Mouse (Mus musculus): ENCODE results near the gene Gemin5.
"Not testable (repeated sequence)": the region's sequence is repeated elsewhere in the genome, so short reads cannot be mapped to it uniquely, and the experiment has no call there.

The Gemin5 gene

GRCm38 (mm10) chr11:58107664-58108337 is 60.5 kb downstream of the Gemin5 start:
- H3K36me3 ChIP-seq (ENCODE audit: control insufficient read depth, insufficient read depth, low read length, poor library complexity, severe bottlenecking), result peaks cover 2% of the 10 kb centered on the region
- DNase-seq (ENCODE audit: low read depth, low spot score), result no peak
- H3K27me3 ChIP-seq (ENCODE audit: control insufficient read depth, insufficient read depth, low read length, poor library complexity, severe bottlenecking), result no peaks in the 10 kb centered on the region

GRCm38 (mm10) chr11:58107009-58107408 is 61.3 kb downstream of the Gemin5 start:
- Histone ChIP-seq H3K36me3 (ENCODE audit: control insufficient read depth, insufficient read depth, low read length, poor library complexity, severe bottlenecking) (peaks cover 2% of the 10 kb centered on the region), H3K27me3 (ENCODE audit: control insufficient read depth, insufficient read depth, low read length, poor library complexity, severe bottlenecking) (no peaks in the 10 kb centered on the region)
- DNase-seq (ENCODE audit: low read depth, low spot score), result no peak

DNA sequence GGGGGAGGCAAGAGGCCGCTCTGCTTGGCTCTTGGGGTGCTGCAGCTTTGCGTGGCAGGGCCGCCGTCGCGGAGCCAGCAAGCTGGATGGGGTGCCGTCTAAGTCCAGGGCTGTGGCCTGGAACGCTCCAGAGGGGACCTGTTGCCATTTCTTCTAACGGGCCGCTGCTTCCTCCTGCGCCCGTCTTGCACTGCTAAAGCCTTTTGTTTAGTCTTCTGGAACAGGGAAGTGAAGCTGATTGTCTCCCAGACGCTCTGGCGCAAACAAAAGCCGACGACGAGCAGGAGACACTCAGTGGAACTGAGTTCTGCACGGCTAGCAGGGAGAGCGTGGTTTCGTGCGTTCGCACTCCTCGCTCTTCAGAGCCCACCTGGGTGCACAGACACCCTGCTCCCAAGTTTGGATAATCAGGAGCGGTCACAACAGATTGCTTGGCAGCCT is 64.0 kb downstream of the Gemin5 start:
- DNase-seq (ENCODE audit: low read depth, low spot score), result peak; percentile 66

GRCm38 (mm10) chr11:58103697-58104306 is 64.5 kb downstream of the Gemin5 start, which contains the start of gene Cnot8:
Gene Cnot8, plus strand, starts transcription at chr11:58104153.
- peak; percentile 99 for DNase-seq (ENCODE audit: low read depth, low spot score)
- Histone ChIP-seq H3K27me3 (ENCODE audit: control insufficient read depth, insufficient read depth, low read length, poor library complexity, severe bottlenecking) (no peaks in the 10 kb centered on the region), H3K36me3 (ENCODE audit: control insufficient read depth, insufficient read depth, low read length, poor library complexity, severe bottlenecking) (no peaks in the 10 kb centered on the region; the same call in 1 of the 2 replicates)

More for the DNA sequence above, 64.0 kb downstream of the Gemin5 start:
- no peaks in the 10 kb centered on the region for H3K27me3 ChIP-seq (ENCODE audit: control insufficient read depth, insufficient read depth, low read length, poor library complexity, severe bottlenecking)
- no peaks in the 10 kb centered on the region; the same call in 1 of the 2 replicates for H3K36me3 ChIP-seq (ENCODE audit: control insufficient read depth, insufficient read depth, low read length, poor library complexity, severe bottlenecking)

DNA sequence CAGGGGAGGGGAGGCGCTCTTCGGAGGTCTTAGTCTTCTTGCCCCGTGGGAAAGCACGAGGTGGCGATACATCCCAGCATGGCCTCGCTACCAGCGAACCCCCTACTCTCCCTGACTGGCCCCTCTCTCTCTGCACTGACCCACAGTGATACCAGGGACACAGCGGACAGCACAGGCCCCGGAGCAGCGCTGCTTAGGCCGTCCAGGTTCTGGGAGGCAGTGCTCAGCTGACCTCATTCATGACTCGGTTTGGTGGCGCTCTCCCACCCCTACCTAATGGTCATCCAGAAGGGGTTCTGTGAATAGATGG is 65.0 kb downstream of the Gemin5 start:
- DNase-seq (ENCODE audit: low read depth, low spot score), result no peak
- no peaks in the 10 kb centered on the region; the same call in 1 of the 2 replicates for H3K36me3 ChIP-seq (ENCODE audit: control insufficient read depth, insufficient read depth, low read length, poor library complexity, severe bottlenecking)
- no peaks in the 10 kb centered on the region for H3K27me3 ChIP-seq (ENCODE audit: control insufficient read depth, insufficient read depth, low read length, poor library complexity, severe bottlenecking)

DNA sequence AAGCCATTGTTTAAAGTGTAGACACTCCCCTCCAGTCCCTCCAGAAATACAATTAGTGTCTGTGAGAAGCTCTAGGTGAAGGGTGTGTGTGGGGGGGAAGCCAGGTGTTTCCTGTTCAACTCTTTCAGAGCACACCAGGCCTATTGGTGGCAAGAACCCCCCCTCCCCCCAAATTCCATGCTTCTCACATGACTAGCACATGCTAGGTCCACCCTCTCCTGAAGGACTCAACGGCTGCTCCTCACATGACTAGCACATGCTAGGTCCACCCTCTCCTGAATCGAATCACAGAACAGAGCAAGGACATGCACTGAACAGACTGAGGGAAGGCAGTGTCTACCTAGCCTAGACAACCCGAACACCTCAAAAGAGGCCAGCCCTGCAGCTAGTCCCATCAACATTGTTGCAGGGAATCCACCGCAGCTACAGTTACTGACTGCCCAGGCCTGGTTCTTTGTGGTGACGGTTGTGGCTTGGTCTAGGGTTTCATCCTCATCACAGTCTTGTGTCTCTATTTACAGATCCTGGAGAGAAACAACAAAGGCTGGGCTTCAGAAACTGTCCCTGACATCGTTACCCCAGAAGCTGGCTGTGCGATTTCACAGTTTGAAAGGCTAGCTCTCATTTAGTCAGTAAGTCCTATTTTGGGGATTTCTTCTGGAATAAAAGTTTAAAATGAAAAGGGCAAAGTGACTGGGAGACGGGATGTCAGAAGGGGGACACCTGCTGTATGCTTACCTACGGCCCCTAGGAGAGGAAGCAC is 65.6 kb downstream of the Gemin5 start:
- peak; percentile 88 for DNase-seq (ENCODE audit: low read depth, low spot score)
- no peaks in the 10 kb centered on the region; the same call in 1 of the 2 replicates for H3K36me3 ChIP-seq (ENCODE audit: control insufficient read depth, insufficient read depth, low read length, poor library complexity, severe bottlenecking)
- no peaks in the 10 kb centered on the region for H3K27me3 ChIP-seq (ENCODE audit: control insufficient read depth, insufficient read depth, low read length, poor library complexity, severe bottlenecking)

GRCm38 (mm10) chr11:58102146-58102545 is 66.2 kb downstream of the Gemin5 start:
- no peaks in the 10 kb centered on the region for H3K27me3 ChIP-seq (ENCODE audit: control insufficient read depth, insufficient read depth, low read length, poor library complexity, severe bottlenecking)
- no peaks in the 10 kb centered on the region; the same call in 1 of the 2 replicates for H3K36me3 ChIP-seq (ENCODE audit: control insufficient read depth, insufficient read depth, low read length, poor library complexity, severe bottlenecking)
- DNase-seq (ENCODE audit: low read depth, low spot score), result no peak

DNA sequence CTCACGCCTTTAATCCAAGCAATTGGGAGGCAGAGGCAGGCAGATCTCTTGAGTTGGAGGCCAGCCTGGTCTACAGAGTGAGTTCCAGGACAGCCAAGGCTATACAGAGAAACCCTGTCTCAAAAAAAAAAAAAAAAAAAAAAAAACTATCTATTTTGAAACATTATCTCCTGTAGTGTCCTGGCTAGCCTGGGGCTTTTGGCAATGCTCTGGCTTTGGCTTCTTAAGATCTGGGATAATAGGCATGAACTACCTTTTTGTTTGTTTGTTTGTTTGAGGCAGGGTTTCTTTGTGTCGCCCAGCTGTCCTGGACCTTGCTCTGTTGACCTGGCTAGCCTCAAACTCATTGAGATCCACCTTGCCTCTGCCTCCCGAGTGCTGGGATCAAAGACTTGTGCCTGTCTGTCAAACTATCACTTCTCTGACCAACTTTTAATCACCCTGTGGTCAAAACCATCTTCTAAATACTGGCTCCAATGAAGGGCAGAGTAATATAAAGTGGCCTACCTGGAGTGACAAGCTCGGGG is 67.1 kb downstream of the Gemin5 start:
- Histone ChIP-seq H3K27me3 (ENCODE audit: control insufficient read depth, insufficient read depth, low read length, poor library complexity, severe bottlenecking) (no peaks in the 10 kb centered on the region), H3K36me3 (ENCODE audit: control insufficient read depth, insufficient read depth, low read length, poor library complexity, severe bottlenecking) (no peaks in the 10 kb centered on the region)
- no peak for DNase-seq (ENCODE audit: low read depth, low spot score)

DNA sequence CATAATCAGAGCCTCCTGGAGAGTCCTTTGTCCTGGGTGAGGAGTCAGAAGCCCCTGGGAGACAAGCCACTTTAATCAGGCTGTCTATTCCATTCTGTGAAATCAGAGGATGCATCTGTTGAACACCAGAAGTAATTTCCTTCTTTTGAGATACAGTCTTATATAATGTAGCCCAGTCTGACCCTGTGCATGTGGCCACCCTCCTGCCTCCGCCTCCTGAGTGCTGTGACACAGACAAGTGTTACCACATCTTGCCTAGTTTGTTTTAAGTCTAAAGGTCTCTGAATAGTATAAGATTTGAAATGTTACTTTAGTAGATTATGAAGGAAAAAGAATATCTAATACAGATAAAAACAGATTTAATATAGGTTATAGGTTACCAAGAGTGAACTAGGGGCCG is 68.3 kb downstream of the Gemin5 start:
- DNase-seq (ENCODE audit: low read depth, low spot score), result no peak
- Histone ChIP-seq H3K36me3 (ENCODE audit: control insufficient read depth, insufficient read depth, low read length, poor library complexity, severe bottlenecking) (no peaks in the 10 kb centered on the region), H3K27me3 (ENCODE audit: control insufficient read depth, insufficient read depth, low read length, poor library complexity, severe bottlenecking) (no peaks in the 10 kb centered on the region)

- DNase-seq (ENCODE audit: low read depth, low spot score), result peak; percentile 60
- H3K27me3 ChIP-seq (ENCODE audit: control insufficient read depth, insufficient read depth, low read length, poor library complexity, severe bottlenecking); H3K36me3 ChIP-seq (ENCODE audit: control insufficient read depth, insufficient read depth, low read length, poor library complexity, severe bottlenecking): not testable (repeated sequence)
Observed at GRCm38 (mm10) chr11:58098366-58098720, 70.0 kb downstream of the Gemin5 start.

- Histone ChIP-seq H3K27me3 (ENCODE audit: control insufficient read depth, insufficient read depth, low read length, poor library complexity, severe bottlenecking) (no peaks in the 10 kb centered on the region), H3K36me3 (ENCODE audit: control insufficient read depth, insufficient read depth, low read length, poor library complexity, severe bottlenecking) (no peaks in the 10 kb centered on the region)
- peak; percentile 61 for DNase-seq (ENCODE audit: low read depth, low spot score)
Observed at GRCm38 (mm10) chr11:58097621-58098365, 70.5 kb downstream of the Gemin5 start.

- Histone ChIP-seq H3K27me3 (ENCODE audit: control insufficient read depth, insufficient read depth, low read length, poor library complexity, severe bottlenecking) (no peaks in the 10 kb centered on the region), H3K36me3 (ENCODE audit: control insufficient read depth, insufficient read depth, low read length, poor library complexity, severe bottlenecking) (no peaks in the 10 kb centered on the region)
- no peak for DNase-seq (ENCODE audit: low read depth, low spot score)
Observed at GRCm38 (mm10) chr11:58096821-58097620, 71.3 kb downstream of the Gemin5 start.

DNA sequence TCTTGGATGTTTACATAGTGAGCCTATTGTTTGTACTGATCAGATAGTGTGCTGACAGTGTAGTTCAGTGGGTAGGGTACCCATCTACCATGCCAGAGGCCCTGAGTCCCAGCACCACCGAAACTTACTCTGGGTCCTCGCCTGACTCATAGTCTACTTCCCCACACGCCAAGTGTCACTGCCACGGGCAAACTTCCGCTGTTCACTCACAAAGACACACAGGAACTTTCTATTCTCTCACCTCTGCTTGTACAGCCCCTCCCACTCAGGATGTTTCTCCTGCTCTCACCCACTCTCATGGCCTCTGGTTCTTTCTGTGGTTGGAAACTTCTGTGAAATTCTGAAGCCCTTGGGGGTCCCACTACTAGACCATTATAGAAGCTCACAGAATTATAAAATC is 72.2 kb downstream of the Gemin5 start:
- DNase-seq (ENCODE audit: low read depth, low spot score), result peak; percentile 65
- H3K27me3 ChIP-seq (ENCODE audit: control insufficient read depth, insufficient read depth, low read length, poor library complexity, severe bottlenecking), result no peaks in the 10 kb centered on the region
- no peaks in the 10 kb centered on the region for H3K36me3 ChIP-seq (ENCODE audit: control insufficient read depth, insufficient read depth, low read length, poor library complexity, severe bottlenecking)

DNA sequence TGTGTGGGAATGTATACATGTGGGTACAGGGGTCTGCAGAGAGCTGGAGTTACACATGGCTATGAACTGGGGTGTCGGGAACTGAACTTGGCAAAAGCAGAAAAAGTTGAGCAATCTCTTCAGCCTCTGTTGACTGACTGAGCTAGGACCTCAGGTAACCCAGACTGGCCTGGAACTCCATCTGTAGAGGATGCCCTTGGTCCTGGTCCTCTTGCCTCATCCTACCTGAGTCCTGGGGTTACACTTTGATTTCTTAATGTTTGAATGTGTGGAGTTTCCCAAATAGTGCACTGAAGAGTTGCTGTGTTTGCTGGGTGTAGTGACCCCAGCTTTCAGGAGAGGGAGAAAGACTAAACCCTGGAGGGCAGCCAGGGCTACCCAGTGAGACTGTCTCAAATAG is 72.8 kb downstream of the Gemin5 start:
- no peaks in the 10 kb centered on the region for H3K27me3 ChIP-seq (ENCODE audit: control insufficient read depth, insufficient read depth, low read length, poor library complexity, severe bottlenecking)
- H3K36me3 ChIP-seq (ENCODE audit: control insufficient read depth, insufficient read depth, low read length, poor library complexity, severe bottlenecking), result no peaks in the 10 kb centered on the region
- DNase-seq (ENCODE audit: low read depth, low spot score), result no peak
